Mouse (Mus musculus): ENCODE data around the gene Dchs1.
"Not testable (repeated sequence)": the region's sequence is repeated elsewhere in the genome, so short reads cannot be mapped to it uniquely, and the experiment has no call there.

The Dchs1 gene

DNA sequence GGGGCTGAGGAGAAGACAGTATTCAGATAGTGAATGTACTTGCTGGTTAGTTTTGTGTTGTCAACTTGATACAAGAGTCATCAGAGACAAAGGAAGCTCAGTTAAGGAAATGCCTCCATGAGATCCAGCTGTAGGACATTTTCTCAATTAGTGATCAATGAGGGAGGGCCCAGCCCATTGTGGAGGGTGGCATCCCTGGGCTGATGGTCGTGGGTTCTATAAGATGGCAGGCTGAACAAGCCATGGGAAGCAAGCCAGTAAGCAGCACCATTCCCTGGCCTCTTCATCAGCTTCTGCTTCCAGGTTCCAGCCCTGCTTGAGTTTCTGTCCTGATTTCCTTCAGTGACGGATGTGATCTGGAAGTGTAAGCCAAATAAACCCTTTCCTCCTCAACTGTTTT is 39.7 kb downstream of the Dchs1 start:
- in situ Hi-C loops (cut with MboI; ENCODE audit: unreplicated experiment in 2 of 2) = no loop called here

DNA sequence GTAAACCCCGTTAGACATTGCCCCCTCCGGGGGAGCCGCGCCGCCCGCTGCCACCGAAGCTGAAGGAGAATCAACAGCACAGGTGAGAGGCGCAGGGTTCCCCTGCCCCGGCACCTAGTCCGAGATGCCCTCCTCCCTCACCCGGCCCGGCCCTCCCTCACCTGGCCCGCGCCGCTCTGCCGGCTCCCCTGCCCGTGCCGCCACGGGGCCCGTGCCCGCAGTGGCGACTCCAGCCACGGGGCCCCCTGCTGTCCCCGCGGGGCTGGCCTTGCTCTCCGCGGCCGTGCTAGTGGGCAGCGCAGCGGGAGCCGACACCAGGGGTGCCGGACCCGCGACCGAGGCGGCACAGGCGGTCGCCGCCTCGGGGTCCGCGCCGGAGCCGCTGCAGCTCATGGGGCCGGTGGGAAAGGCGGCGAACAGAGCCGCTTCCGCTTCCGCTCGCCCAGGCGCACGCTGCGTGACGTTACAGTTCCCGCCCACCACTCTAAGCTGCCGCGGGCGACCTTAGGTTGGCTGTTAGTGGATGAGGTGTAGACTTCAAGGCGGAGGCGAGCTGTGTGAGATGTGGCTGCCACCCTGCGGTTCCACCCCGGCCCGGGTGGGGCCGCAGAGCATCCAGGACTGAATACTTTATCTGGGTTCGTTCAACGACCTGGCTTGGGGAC is 43.4 kb downstream of the Dchs1 start, which contains the start of gene Taf10:
Taf10 (minus strand) TSS at position 436 of the 665 bp plus-strand sequence.
- in situ Hi-C loops (cut with MboI; ENCODE audit: unreplicated experiment in 2 of 2) = no loop called here

DNA sequence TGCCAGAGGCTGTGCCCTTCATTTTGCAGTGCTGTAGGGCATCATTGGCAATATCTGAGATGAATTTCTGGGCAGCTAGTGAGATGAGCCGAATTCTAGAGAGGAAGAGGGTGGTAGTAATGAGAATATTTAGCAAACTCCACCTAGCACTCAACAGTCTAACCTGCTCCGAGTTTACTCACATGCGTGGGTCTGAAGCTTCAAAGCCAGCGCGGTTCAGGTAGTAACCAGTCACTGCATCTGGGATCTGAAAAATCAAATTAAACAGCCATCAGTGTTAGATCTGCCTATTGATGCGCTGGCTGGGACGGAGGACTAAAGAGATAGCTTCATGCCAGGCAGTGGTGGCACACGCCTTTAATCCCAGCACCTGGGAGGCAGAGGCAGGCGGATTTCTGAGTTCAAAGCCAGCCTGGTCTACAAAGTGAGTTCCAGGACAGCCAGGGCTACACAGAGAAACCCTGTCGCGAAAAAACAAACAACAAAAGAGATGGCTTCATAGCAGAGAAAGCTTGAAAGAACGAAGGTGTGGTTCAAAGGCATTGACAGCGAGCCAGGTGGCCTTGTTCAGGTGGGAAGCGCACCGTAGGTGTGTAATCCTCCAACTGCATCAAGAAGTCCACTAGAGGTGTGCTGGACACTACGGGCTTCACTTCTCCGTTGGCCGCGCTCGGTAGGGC is 44.1 kb downstream of the Dchs1 start:
- in situ Hi-C loops (cut with MboI; ENCODE audit: unreplicated experiment in 2 of 2) = not testable (repeated sequence)

DNA sequence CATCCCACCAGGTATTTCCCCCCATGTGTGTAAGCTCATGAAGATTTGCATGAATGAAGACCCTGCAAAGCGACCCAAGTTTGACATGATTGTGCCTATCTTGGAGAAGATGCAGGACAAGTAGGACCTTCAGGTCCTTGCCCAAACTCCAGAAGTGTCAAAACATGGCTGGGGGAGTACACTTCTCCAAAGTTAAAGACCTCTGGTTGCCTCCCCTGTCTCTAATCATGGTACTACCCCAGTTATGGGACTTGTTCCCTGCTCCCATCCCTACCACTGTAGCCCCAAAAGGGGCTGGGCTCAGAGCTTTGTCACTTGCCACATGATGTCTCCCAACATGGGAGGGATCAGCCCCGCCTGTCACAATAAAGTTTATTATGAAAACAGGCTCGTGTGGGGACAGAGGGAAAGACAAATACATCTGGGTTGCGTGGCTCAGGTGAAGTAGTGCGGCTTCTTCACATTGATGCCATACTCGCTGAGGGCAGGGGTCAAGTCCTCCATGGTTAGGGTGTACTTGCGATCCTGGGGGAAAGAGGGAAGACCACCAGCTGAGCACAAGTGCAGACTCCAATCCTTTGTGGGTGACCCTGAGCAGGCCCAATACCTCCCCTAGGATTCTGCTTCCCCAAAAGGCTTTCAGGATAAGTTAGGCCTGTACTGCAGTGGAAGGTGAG is 44.8 kb downstream of the Dchs1 start:
- in situ Hi-C loops (cut with MboI; ENCODE audit: unreplicated experiment in 2 of 2) = not testable (repeated sequence)

DNA sequence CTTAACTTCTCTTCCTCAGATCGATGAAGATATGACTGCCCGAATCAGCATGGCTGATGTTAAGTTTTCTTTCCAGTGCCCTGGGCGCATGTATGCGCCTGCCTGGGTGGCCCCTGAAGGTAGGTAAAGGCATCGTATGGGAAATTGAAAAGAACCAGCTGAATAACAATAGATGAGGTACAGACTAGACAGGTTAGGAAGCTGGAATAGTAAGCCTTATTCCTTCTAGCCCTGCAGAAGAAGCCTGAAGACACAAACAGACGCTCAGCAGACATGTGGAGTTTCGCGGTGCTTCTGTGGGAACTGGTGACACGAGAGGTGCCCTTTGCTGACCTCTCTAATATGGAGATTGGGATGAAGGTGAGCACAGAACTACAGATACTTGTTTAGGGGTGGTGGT is 45.5 kb downstream of the Dchs1 start:
- in situ Hi-C loops (cut with MboI; ENCODE audit: unreplicated experiment in 2 of 2) = no loop called here

DNA sequence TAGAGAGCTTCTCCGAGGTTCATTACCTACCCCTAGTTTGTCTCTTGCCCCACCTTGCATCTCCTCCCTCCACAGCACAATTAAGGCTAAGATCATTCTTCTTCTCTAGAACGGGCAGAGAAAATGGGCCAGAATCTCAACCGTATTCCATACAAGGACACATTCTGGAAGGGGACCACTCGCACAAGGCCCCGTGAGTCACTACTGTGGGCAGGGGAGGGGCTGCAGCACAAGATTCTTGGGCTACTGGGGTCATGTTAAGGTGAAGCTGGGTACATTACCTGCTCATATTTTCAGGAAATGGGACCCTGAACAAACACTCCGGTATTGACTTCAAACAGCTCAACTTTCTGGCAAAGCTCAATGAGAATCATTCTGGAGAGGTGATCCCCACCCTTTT is 46.6 kb downstream of the Dchs1 start:
- in situ Hi-C loops (cut with MboI; ENCODE audit: unreplicated experiment in 2 of 2) = no loop called here

DNA sequence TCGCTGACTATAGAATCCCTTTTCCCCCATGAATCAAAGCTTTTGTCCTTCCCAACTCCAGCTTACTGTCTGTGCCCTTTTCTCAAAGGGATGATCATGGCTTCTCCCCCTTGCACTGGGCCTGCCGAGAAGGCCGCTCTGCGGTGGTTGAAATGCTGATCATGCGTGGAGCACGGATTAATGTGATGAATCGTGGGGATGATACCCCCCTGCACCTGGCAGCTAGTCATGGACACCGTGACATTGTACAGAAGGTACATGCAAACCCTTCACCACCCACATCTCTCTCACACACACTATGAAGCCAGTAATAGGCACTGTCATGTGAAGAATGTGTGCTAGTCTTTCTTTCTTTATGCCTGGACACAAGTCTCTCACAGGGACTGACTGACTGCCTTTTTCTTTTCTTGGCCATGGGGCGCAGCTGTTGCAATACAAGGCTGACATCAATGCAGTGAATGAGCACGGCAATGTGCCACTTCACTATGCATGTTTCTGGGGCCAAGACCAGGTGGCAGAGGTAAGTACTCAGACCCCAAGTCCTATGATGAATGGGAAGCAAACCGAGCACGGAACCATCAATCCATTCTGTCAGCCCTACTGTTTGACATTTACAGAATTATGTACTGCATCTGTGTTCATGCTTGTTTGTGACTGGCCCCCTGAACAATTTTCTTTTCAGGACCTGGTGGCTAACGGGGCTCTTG is 47.2 kb downstream of the Dchs1 start:
- in situ Hi-C loops (cut with MboI; ENCODE audit: unreplicated experiment in 2 of 2) = no loop called here

DNA sequence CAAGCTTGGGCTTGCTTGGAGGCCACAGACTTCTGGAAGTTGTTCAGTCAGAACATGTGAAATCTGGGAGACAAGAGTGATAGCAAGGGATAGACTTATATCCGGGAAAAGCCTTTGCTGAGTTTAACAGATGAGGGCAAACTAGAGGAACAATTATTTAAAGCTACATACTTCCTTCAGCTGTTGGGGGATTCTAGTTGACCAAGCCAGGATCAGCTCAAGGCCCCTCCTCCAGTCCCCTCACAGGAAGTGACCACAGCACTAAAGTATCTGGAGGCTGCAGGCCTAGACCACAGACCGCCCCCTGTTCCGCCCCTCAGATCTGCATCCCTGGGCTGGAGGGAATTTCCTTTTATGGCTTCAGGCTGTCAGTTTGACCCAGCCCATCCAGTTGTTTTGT is 48.5 kb downstream of the Dchs1 start:
- in situ Hi-C loops (cut with MboI; ENCODE audit: unreplicated experiment in 2 of 2) = loop anchor here (5.0 to 10.0 kb wide), 2 partner anchors 102 to 184 kb away; partner anchors contain the start of gene Smpd1 (in 2 of the 2)

DNA sequence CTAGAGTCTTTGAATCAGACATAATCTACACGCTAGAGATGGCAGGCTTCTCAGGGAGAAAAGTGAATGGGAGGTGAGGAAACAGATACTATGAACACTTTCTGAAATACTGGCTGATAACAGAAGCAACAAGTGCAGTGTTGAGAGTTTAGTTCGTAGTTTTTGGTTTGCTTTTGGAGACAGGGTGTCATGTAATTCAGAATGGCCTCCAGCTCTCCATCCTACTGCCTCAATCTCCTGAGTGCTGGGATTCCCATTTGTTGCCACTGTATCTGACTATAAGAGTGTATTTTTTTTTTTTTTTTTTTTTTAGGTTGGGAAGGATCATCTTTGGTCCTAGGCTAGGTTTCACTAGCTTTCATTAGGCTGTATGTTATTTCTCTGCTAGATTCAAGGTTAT is 49.2 kb downstream of the Dchs1 start:
- in situ Hi-C loops (cut with MboI; ENCODE audit: unreplicated experiment in 2 of 2) = loop anchor here (5.0 to 10.0 kb wide), 2 partner anchors 101 to 183 kb away; partner anchors contain the start of gene Smpd1 (in 2 of the 2)

DNA sequence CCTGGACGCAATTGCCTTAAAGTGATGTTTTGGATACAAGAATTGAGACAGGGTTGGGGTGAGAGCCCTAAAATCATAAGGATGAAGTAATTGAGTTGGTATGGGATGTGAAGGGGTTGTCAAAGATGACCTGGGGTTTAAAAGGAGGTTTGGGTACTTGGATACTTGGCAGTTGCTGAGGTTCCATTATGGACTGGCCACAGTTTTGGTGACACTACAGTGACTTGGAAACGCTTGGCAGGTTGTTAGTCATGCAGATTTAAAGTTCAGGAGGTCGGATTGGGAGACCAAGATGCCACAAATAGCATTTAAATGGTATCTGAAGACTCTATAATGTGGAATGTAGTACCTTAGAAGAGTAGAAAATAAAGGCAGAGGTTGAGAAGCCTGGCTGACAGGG is 49.8 kb downstream of the Dchs1 start:
- in situ Hi-C loops (cut with MboI; ENCODE audit: unreplicated experiment in 2 of 2) = loop anchor here (5.0 to 10.0 kb wide), 2 partner anchors 100 to 183 kb away; partner anchors contain the start of gene Smpd1 (in 2 of the 2)

DNA sequence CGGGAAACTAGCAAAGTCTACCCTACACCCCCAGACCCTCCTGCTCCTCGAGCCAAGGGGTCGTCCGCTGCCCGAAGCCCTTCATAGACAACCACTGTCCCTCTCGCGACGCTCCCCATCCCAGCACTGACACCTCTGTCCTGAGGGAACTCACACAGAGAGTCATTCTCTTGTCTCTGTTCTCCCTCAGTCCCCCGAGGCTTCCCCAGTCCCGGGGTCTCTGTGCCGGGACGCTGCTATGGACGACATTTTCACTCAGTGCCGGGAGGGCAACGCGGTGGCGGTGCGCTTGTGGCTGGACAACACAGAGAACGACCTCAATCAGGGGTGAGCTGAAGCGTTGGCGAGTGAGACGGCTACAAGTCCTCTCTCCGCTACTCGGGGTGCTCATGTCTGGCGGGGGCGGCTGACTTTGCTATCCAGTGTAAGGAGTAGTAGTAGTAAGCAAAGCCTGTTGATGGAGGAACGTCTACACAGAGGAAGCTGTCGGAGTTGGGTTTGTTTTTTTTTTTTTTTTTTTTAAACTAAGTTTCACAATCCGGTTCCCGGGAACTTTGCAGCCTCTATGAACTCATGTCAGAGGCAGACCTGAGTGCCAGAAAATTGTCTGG is 50.4 kb downstream of the Dchs1 start, which contains the start of gene Rrp8:
Rrp8 (minus strand) TSS at position 475 of the 611 bp plus-strand sequence.
- in situ Hi-C loops (cut with MboI; ENCODE audit: unreplicated experiment in 2 of 2) = loop anchor here (5.0 to 10.0 kb wide), 2 partner anchors 100 to 182 kb away; partner anchors contain the start of gene Smpd1 (in 2 of the 2)

DNA sequence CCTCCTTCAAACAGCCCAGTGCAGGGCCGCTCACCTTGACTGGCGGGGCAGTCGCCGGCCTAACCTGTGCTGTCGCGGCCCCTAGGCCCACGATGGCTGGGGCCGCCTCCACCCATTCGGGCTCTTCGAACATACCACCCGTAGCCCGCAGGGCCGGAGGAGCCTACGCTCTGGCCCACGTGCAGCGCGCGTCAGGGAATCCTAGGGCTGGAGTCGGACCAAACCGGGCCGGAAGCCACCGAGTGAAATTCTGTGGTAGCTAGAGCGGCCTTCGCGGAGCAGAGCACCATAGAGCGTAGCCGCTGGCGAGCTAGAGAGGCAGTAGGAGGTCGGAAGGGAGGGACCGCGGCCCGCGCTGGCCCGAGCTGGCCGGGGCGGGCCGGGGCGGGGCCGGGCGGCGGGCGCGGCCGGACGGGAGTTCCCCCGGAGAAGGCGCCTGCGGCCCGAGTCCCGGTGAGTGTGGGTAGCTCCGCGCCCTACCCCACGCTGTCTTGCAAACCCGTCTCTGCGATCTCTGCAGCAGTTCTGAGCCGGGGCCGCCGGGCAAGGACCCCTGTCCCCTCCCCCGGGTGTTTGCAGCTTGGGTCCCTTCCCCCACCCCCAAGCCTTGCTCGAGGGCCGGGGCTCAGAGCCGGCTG is 51.1 kb downstream of the Dchs1 start, which contains the start of gene Ilk:
Ilk (plus strand) TSS at position 329 of the 638 bp plus-strand sequence.
- in situ Hi-C loops (cut with MboI; ENCODE audit: unreplicated experiment in 2 of 2) = loop anchor here (5.0 to 10.0 kb wide), 2 partner anchors 99 to 182 kb away; partner anchors contain the start of gene Smpd1 (in 2 of the 2)

DNA sequence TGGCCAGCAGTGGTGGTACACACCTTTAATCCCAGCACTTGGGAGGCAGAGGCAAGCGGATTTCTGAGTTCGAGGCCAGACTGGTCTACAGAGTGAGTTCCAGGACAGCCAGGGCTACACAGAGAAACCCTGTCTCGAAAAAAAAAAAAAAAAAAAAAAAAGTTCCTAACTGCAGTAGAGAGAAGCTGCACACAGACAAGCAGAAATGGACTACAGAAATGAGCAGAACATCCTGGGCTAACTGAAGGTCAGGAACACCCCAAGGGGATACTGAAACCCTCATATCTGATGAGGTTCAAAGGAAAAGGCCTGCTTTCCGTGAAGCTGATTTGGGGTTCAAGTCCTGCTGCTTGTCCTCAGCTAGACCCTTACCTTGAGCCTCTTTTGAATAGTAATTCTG is 52.0 kb downstream of the Dchs1 start:
- in situ Hi-C loops (cut with MboI; ENCODE audit: unreplicated experiment in 2 of 2) = loop anchor here (5.0 to 10.0 kb wide), 2 partner anchors 98 to 181 kb away; partner anchors contain the start of gene Smpd1 (in 2 of the 2)

DNA sequence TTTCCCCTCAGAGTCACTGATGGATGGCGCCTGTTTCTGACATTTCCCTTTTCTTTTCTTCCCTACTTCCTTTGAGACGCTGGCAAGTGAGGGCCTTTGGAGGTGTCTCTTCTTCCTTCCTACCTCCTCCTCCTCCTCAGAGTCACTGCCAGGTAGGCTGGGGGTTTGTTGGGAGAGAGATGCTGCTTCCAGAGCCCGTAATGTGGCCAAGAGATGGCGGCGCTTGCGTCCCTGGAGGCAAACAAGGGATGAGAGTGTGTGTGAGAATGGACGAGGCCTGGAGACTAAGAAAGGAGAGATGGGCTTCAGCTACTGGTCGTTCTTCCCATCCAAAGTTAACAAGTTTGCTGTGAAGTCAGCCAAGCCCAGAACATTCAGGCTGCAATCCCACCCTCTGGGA is 52.6 kb downstream of the Dchs1 start:
- in situ Hi-C loops (cut with MboI; ENCODE audit: unreplicated experiment in 2 of 2) = loop anchor here (5.0 to 10.0 kb wide), 2 partner anchors 98 to 180 kb away; partner anchors contain the start of gene Smpd1 (in 2 of the 2)

DNA sequence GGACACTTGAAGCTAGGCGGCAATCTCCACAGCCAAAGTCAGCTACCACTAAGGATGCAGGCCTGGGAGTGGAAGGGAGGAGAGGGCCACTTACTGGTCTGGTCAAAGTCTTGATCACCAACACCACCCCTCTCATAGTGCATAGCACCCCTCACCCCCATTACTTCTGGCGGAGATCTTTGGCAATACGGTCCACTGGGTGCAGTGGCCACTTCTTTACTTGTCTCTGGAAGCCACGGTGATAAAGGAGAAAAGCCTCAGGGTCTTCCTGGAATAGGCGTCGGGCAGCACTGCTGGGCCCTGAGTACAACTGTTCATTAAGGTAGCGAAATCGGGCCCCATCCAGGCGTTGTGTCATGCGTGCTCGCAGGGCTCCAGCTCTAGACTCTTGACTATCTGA is 53.6 kb downstream of the Dchs1 start:
- in situ Hi-C loops (cut with MboI; ENCODE audit: unreplicated experiment in 2 of 2) = loop anchor here (10.0 kb wide), 1 partner anchor 179 kb away; the partner anchor contains the start of gene Smpd1 (in 2 of the 2)

DNA sequence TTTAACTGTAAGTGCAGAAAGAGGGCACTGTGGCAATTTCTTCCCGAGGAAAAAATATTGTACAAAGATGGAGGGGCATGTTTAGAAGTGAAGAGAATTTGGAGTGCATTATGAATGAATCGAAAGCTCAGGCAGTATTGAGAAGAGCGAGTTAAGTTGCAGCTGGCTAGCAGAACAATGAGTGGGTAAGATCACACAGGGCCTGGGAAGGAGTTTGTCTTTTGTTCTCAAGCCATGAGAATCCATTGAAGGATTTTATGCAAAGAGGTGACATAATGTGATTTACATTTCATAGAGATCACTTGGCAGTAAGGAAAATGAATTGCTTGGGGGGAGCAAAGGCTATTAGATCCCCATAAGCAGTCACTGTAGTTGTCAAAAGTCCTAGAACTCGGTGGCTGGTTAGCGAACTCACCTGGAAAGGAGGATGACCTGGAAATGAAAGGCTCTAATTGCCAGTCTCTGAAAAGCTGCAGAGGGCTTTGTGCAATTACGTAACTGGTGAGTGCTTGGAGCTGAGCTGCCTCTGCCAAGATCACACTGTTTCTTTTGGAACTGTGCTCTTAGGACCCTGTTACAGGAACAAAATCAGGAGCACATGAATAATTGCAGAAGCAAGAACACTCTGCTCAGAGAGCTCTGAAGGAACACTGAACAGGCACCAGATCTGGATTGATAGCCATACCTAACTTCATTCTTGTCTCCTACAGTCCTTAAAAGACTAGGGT is 58.6 kb downstream of the Dchs1 start:
- in situ Hi-C loops (cut with MboI; ENCODE audit: unreplicated experiment in 2 of 2) = loop anchor here (5.0 to 10.0 kb wide), 2 partner anchors 83 to 194 kb away; partner anchors contain the start of gene Mrpl17 (in 2 of the 2)

DNA sequence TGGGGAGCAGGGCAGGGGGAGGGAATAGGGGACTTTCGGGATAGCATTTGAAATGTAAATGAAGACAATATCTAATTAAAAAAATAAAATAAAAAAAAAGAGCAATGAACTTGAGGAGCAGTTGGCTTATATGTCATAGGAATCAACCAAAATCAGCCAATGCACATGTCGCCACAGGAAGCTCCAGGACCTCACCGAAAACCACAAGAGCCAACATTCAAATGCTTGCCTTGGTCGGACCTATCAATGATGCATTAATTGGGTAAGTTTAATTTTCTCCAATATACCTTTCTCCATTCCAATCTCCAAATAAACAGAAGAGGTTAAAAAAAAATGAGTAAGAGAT is 60.5 kb downstream of the Dchs1 start:
- in situ Hi-C loops (cut with MboI; ENCODE audit: unreplicated experiment in 2 of 2) = loop anchor here (5.0 to 10.0 kb wide), 2 partner anchors 85 to 192 kb away; partner anchors contain the start of gene Mrpl17 (in 2 of the 2)
